Mouse (Mus musculus) colon, adult 2 months (tissue): ENCODE results near the gene Hs2st1. TPM values are rescaled to one million over a fixed set of nuclear protein-coding genes. Genes with fewer than 3 reads are reported as not detected.

Experiments
- polyA plus RNA-seq: library from polyadenylated mRNA; depleted of rRNA; stranded (reverse); fragments of >200 nt; gene quantifications from 2 replicates; pipeline ENCODE4 v1.2.3, GENCODE M21; 2012; rRNA removed

Hs2st1 gene
- 3.2 and 4.0 TPM in 2 replicates for polyA plus RNA-seq

GRCm38 (mm10) chr3:144570047-144570815, at the start of gene Hs2st1, which contains the start of gene Selenof:
Gene Hs2st1 (minus strand): TSS chr3:144570181.
Gene Selenof (plus strand): TSS chr3:144570304.

Other genes with a start within 250 kb of the Hs2st1 start
- gene Selenof, start 123 bp upstream of the Hs2st1 start, polyA plus RNA-seq: 175 and 206 TPM in 2 replicates
- 14.4 and 20.0 TPM in 2 replicates for gene Sh3glb1, start 150.2 kb upstream of the Hs2st1 start, polyA plus RNA-seq
- 1.6 and 2.2 TPM in 2 replicates for gene Clca3a1, start 190.8 kb upstream of the Hs2st1 start, polyA plus RNA-seq
- 4.7 and 7.1 TPM in 2 replicates for gene Clca3a2, start 249.3 kb upstream of the Hs2st1 start, polyA plus RNA-seq